Mouse (Mus musculus) lung, adult 2 months (tissue): Measurements from ENCODE around the gene Cdh8.

Experiments used
- CTCF ChIP-seq: fragments of 200-500 bp; IDR thresholded peaks from 2 replicates; pipeline ENCODE4 v1.5.1; 2011; ENCODE audit warnings: mild to moderate bottlenecking, low read length, control low read depth; ENCODE audit not compliant: insufficient read depth
- POLR2A ChIP-seq: fragments of 200-500 bp; IDR thresholded peaks from 2 replicates; pipeline ENCODE4 v1.6.1; 2011; ENCODE audit warnings: low read depth, mild to moderate bottlenecking, control low read depth, low read length, borderline replicate concordance; ENCODE audit errors: extremely low read depth

DNA sequence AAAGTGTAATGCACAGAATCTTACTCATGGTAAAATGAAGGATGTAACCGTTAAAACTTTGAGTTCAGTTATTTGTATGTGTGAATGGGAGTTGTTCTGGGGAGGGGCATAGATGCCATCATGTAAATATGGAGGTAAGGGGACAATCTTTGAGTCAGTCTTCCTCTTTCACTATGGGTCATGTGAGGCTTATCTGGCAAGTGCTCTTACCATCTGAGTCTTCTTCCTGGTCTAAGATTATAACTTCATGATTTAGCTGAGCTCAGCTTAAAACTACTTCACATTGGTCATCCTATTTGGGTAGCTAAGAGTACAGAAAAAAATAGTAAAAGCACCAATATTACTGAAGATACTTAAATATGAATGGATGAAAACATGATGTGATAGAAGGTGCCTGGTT, 126.1 kb downstream of the Cdh8 start:
- TF ChIP-seq CTCF: no peak
- TF ChIP-seq POLR2A: no peak
